Mouse (Mus musculus) forelimb bud, embryonic 11.5 days (tissue): ENCODE data around the gene Clec4d.

Source experiments
- DNase-seq: peaks from one replicate; pipeline ENCODE4 v3.0.0-alpha.2; 2012; ENCODE audit warnings: low read depth, low spot score

Clec4d gene

GRCm38 (mm10) chr6:123308033-123308432, 46.1 kb downstream of the Clec4d start, which contains the start of gene Vmn2r19:
Gene Vmn2r19, plus strand, starts transcription at chr6:123308333.
- DNase-seq, result no peak
